Comparison of ENCODE assay signal across 28 mouse cellular contexts in genomic region chr10:98720256-98721005, GRCm38 (mm10).
DNase-seq lines count a peak whose midpoint lies in the region; ATAC-seq and TF ChIP-seq lines count a peak whose summit lies in the region.
"Had no signal": no experiment of that assay in that cellular context is flagged by ENCODE, and none has a peak within 500 bp of the region (broad histone marks: within the 10 kb centered on the region; RNA-seq: fewer than 3 reads in every experiment).

No protein-coding gene starts in this region.

- DNase-seq in heart, postnatal 25 days (ENCODE audit: low spot score), result no peak
- DNase-seq in liver, embryonic 14.5 days (ENCODE audit: low read depth in 3 of 3, low spot score in 3 of 3), result no peak
- DNase-seq in liver, postnatal 0 days, result no peak
- DNase-seq in CH12.LX (ENCODE audit: extremely low read depth), result no peak
- DNase-seq in right cerebral cortex, adult 2 months (ENCODE audit: low spot score in 2 of 2), result no peak
- no peak for DNase-seq in left cerebral cortex, adult 9 months (ENCODE audit: low spot score in 2 of 2)
- DNase-seq: adrenal gland, postnatal 25 days; cerebellum, adult 11-12 months; cerebellum, postnatal 10 days; heart, postnatal 14 days; kidney, adult 2 months; kidney, postnatal 14 days; right cerebral cortex, postnatal 14 days had no signal

- H3K27me3 ChIP-seq in heart, embryonic 16.5 days (ENCODE audit: control insufficient read depth, insufficient read depth, low read length), result no peaks in the 10 kb centered on the region
- no peaks in the 10 kb centered on the region for H3K27me3 ChIP-seq in liver, embryonic 14.5 days (ENCODE audit: control insufficient read depth, insufficient read depth, low read length)
- H3K27me3 ChIP-seq in liver, postnatal 0 days (ENCODE audit: insufficient read depth, low read length), result no peaks in the 10 kb centered on the region
- H3K27me3 ChIP-seq in CH12.LX (replicated peaks), result no peaks in the 10 kb centered on the region
- H3K27me3 ChIP-seq in liver, embryonic 16.5 days (ENCODE audit: control insufficient read depth, insufficient read depth, low read depth, low read length), result no peaks in the 10 kb centered on the region
- H3K27me3 ChIP-seq: heart, embryonic 13.5 days; intestine, embryonic 15.5 days; limb, embryonic 13.5 days; neural tube, embryonic 12.5 days; stomach, embryonic 15.5 days had no signal

- in situ Hi-C loops in CH12.LX (cut with MboI; ENCODE audit: low pct_ligation_motif_present, low pct_unique_long_range_greater_than_20kb, low sequenced_read_pairs), result no loop called here

- H3K9ac ChIP-seq in heart, embryonic 16.5 days (ENCODE audit: low read length), result no peak overlapping the region
- no peak overlapping the region for H3K9ac ChIP-seq in liver, embryonic 14.5 days (replicated peaks)
- H3K9ac ChIP-seq in liver, postnatal 0 days (replicated peaks), result no peak overlapping the region
- 0 out of 2 replicates have a peak overlapping the region, but pooled peaks have one; percentile 50 for H3K9ac ChIP-seq in CH12.LX (ENCODE audit: insufficient read depth, low read depth)
- no peak overlapping the region for H3K9ac ChIP-seq in liver, embryonic 16.5 days (ENCODE audit: low read depth, low read length)
- H3K9ac ChIP-seq: heart, embryonic 13.5 days; intestine, embryonic 15.5 days; limb, embryonic 13.5 days; neural tube, embryonic 12.5 days; stomach, embryonic 15.5 days had no signal

- no peak for TF ChIP-seq POLR2A in CH12.LX (IDR thresholded peaks at IDR 0.05; ENCODE audit: low read depth, low read length)

- 0 out of 2 replicates have a peak, but pooled peaks have one; percentile 28 for ATAC-seq in heart, embryonic 16.5 days (replicated peaks; ENCODE audit: extremely low read depth, insufficient read depth, low FRiP score)
- peak; percentile 47; the same call in 1 of the 2 replicates for ATAC-seq in liver, embryonic 14.5 days (ENCODE audit: insufficient read depth)
- ATAC-seq in liver, postnatal 0 days, result no peak
- ATAC-seq in liver, embryonic 16.5 days (ENCODE audit: low read depth), result peak; percentile 35; the same call in 1 of the 2 replicates
- ATAC-seq: forebrain, embryonic 16.5 days; hindbrain, postnatal 0 days; intestine, embryonic 15.5 days; lung, postnatal 0 days had no signal

- H3K4me1 ChIP-seq in heart, embryonic 16.5 days (ENCODE audit: control insufficient read depth, insufficient read depth, low read length), result peaks cover 6% of the 10 kb centered on the region
- H3K4me1 ChIP-seq in liver, embryonic 14.5 days (replicated peaks; ENCODE audit: control insufficient read depth in 2 of 2, insufficient read depth in 2 of 2, low read length in 1 of 2), result peaks cover 20 to 21% of the 10 kb centered on the region in 2 experiments
- 0 out of 2 replicates have a peak, but pooled peaks cover 6% of the 10 kb centered on the region for H3K4me1 ChIP-seq in liver, postnatal 0 days (ENCODE audit: insufficient read depth)
- H3K4me1 ChIP-seq in CH12.LX (ENCODE audit: control insufficient read depth in 1 of 2, insufficient read depth in 2 of 2), result peaks cover 6 to 30% of the 10 kb centered on the region in 2 experiments; a peak in 3 of 4 replicates
- peaks cover 7% of the 10 kb centered on the region; the same call in 1 of the 2 replicates for H3K4me1 ChIP-seq in liver, embryonic 16.5 days (ENCODE audit: control insufficient read depth, low read depth, low read length)
- H3K4me1 ChIP-seq: intestine, embryonic 15.5 days; limb, embryonic 13.5 days; neural tube, embryonic 12.5 days; stomach, embryonic 15.5 days had no signal

- H3K27ac ChIP-seq in heart, embryonic 16.5 days (ENCODE audit: low read length), result no peak overlapping the region
- no peak overlapping the region for H3K27ac ChIP-seq in liver, embryonic 14.5 days
- no peak overlapping the region for H3K27ac ChIP-seq in liver, postnatal 0 days (ENCODE audit: low read depth)
- no peak overlapping the region; the same call in 1 of the 2 replicates for H3K27ac ChIP-seq in CH12.LX (ENCODE audit: insufficient read depth, low read depth)
- no peak overlapping the region for H3K27ac ChIP-seq in liver, embryonic 16.5 days (ENCODE audit: low read length)
- H3K27ac ChIP-seq: heart, embryonic 13.5 days; hindbrain, postnatal 0 days; intestine, embryonic 15.5 days; left cerebral cortex, adult 2 months; limb, embryonic 13.5 days; macrophage; neural tube, embryonic 12.5 days; stomach, embryonic 15.5 days had no signal

- dilution Hi-C loops in CH12.LX (cut with MboI; ENCODE audit: extremely low pct_ligation_motif_present, extremely low pct_unique_long_range_greater_than_20kb, low sequenced_read_pairs), result no loop called here

- no peaks in the 10 kb centered on the region for H3K36me3 ChIP-seq in heart, embryonic 16.5 days (ENCODE audit: control insufficient read depth, insufficient read depth)
- no peaks in the 10 kb centered on the region for H3K36me3 ChIP-seq in liver, embryonic 14.5 days (replicated peaks; ENCODE audit: control insufficient read depth, insufficient read depth, low read depth)
- no peaks in the 10 kb centered on the region for H3K36me3 ChIP-seq in liver, postnatal 0 days (replicated peaks; ENCODE audit: insufficient read depth, low read length)
- no peaks in the 10 kb centered on the region for H3K36me3 ChIP-seq in CH12.LX (replicated peaks in 1 of 2; ENCODE audit: control insufficient read depth in 1 of 2, insufficient read depth in 1 of 2, low read length in 1 of 2)
- H3K36me3 ChIP-seq in liver, embryonic 16.5 days (ENCODE audit: control insufficient read depth, insufficient read depth), result no peaks in the 10 kb centered on the region
- H3K36me3 ChIP-seq: heart, embryonic 13.5 days; intestine, embryonic 15.5 days; limb, embryonic 13.5 days; neural tube, embryonic 12.5 days; stomach, embryonic 15.5 days had no signal

- intact Hi-C loops in heart, postnatal 25 days (cut with DNase I), result no loop called here

- no peaks in the 10 kb centered on the region for H3K79me2 ChIP-seq in CH12.LX (replicated peaks; ENCODE audit: control insufficient read depth, extremely low read depth, insufficient read depth, poor library complexity, severe bottlenecking)

- H3K4me3 ChIP-seq in heart, embryonic 16.5 days (ENCODE audit: low read length), result no peak overlapping the region
- H3K4me3 ChIP-seq in liver, embryonic 14.5 days (ENCODE audit: insufficient read depth in 1 of 2, low read depth in 2 of 2, low read length in 2 of 2), result no peak overlapping the region
- no peak overlapping the region for H3K4me3 ChIP-seq in liver, postnatal 0 days (ENCODE audit: low read depth, low read length)
- no peak overlapping the region for H3K4me3 ChIP-seq in CH12.LX (replicated peaks in 1 of 3; ENCODE audit: low read depth in 2 of 3, low read length in 2 of 3, poor library complexity in 1 of 3)
- no peak overlapping the region for H3K4me3 ChIP-seq in liver, embryonic 16.5 days (ENCODE audit: low read depth, low read length)
- H3K4me3 ChIP-seq: erythroblast, embryonic 14.5 days; heart, embryonic 13.5 days; intestine, embryonic 15.5 days; left cerebral cortex, adult 2 months; limb, embryonic 13.5 days; myocyte; neural tube, embryonic 12.5 days; stomach, embryonic 15.5 days had no signal

- no peak for TF ChIP-seq EP300 in liver, embryonic 14.5 days (IDR thresholded peaks at IDR 0.05; ENCODE audit: low read depth)
- TF ChIP-seq EP300 in liver, postnatal 0 days (IDR thresholded peaks at IDR 0.05; ENCODE audit: low read depth), result no peak
- TF ChIP-seq EP300 in CH12.LX (IDR thresholded peaks at IDR 0.05; ENCODE audit: low read length), result no peak

- 25% methylated on average over 6 of the region's 6 CpGs for whole genome bisulfite sequencing in heart, embryonic 16.5 days
- WGBS in liver, embryonic 14.5 days (ENCODE audit: insufficient replicate concordance), result 18% methylated on average over 6 of the region's 6 CpGs
- 40% methylated on average over 6 of the region's 6 CpGs for WGBS in liver, postnatal 0 days (ENCODE audit: insufficient replicate concordance)
- WGBS in liver, embryonic 16.5 days (ENCODE audit: insufficient replicate concordance), result 17% methylated on average over 6 of the region's 6 CpGs

- TF ChIP-seq RAD21 in CH12.LX (IDR thresholded peaks at IDR 0.05; ENCODE audit: low read depth, low read length), result no peak

- no peak for TF ChIP-seq CTCF in liver, embryonic 14.5 days (IDR thresholded peaks at IDR 0.05; ENCODE audit: low read depth)
- no peak for TF ChIP-seq CTCF in liver, postnatal 0 days (IDR thresholded peaks at IDR 0.05; ENCODE audit: low read depth)
- no peak for TF ChIP-seq CTCF in CH12.LX (conservative IDR thresholded peaks at IDR 0.05 in 1 of 2, IDR thresholded peaks at IDR 0.05 in 1 of 2; ENCODE audit: low read depth in 2 of 2, low read length in 2 of 2)

- H3K4me2 ChIP-seq in heart, embryonic 16.5 days (ENCODE audit: low read depth, low read length), result no peak overlapping the region
- H3K4me2 ChIP-seq in liver, embryonic 14.5 days (ENCODE audit: low read depth), result no peak overlapping the region
- H3K4me2 ChIP-seq in liver, postnatal 0 days (ENCODE audit: low read depth, low read length), result no peak overlapping the region
- H3K4me2 ChIP-seq in CH12.LX (ENCODE audit: insufficient read depth, low read depth, poor library complexity, severe bottlenecking), result no peak overlapping the region
- H3K4me2 ChIP-seq in liver, embryonic 16.5 days (ENCODE audit: low read depth, low read length), result no peak overlapping the region
- H3K4me2 ChIP-seq: heart, embryonic 13.5 days; intestine, embryonic 15.5 days; limb, embryonic 13.5 days; midbrain, embryonic 11.5 days; neural tube, embryonic 12.5 days; stomach, embryonic 15.5 days had no signal

- H3K9me3 ChIP-seq in heart, embryonic 16.5 days (replicated peaks; ENCODE audit: control insufficient read depth, low read length), result no peaks in the 10 kb centered on the region
- no peaks in the 10 kb centered on the region for H3K9me3 ChIP-seq in liver, embryonic 14.5 days (ENCODE audit: control insufficient read depth, low read length)
- H3K9me3 ChIP-seq in liver, postnatal 0 days (ENCODE audit: low read length), result no peaks in the 10 kb centered on the region
- H3K9me3 ChIP-seq in CH12.LX (replicated peaks; ENCODE audit: low read length), result no peaks in the 10 kb centered on the region
- H3K9me3 ChIP-seq in liver, embryonic 16.5 days (replicated peaks; ENCODE audit: control insufficient read depth, low read length), result no peaks in the 10 kb centered on the region
- H3K9me3 ChIP-seq: heart, embryonic 13.5 days; intestine, embryonic 15.5 days; limb, embryonic 13.5 days; neural tube, embryonic 12.5 days; stomach, embryonic 15.5 days had no signal

TF ChIP-seq in CH12.LX, 34 proteins besides CTCF, POLR2A, EP300 and RAD21 (continues in another document):
- TF ChIP-seq UBTF (IDR thresholded peaks at IDR 0.05; ENCODE audit: low read depth, low read length), result no peak
- TF ChIP-seq POLR2AphosphoS2 (IDR thresholded peaks at IDR 0.05; ENCODE audit: low read depth, low read length), result no peak
- TF ChIP-seq USF1 (IDR thresholded peaks at IDR 0.05; ENCODE audit: low read depth, low read length), result no peak
- TF ChIP-seq TBP (conservative IDR thresholded peaks at IDR 0.05; ENCODE audit: low read depth, low read length), result no peak
- no peak for TF ChIP-seq RCOR1 (conservative IDR thresholded peaks at IDR 0.05; ENCODE audit: low read depth, low read length)
- no peak for TF ChIP-seq PAX5 (IDR thresholded peaks at IDR 0.05; ENCODE audit: low read length)
- no peak for TF ChIP-seq E2F4 (IDR thresholded peaks at IDR 0.05; ENCODE audit: insufficient replicate concordance, low read depth, low read length)
- no peak for TF ChIP-seq IRF4 (IDR thresholded peaks at IDR 0.05; ENCODE audit: low read depth, low read length)
